ENCODE assay signal across 9 mouse cellular contexts in genomic region chr7:138907043-138907442, GRCm38 (mm10). TPM values are rescaled to one million over a fixed set of nuclear protein-coding genes. Genes with fewer than 3 reads are reported as not detected.
A peak's percentile ranks its signal among the peaks of the same experiment; 100 is the strongest.
DNase-seq lines count a peak whose midpoint lies in the region; ATAC-seq lines count a peak whose summit lies in the region.
"Had no signal": no experiment of that assay in that cellular context is flagged by ENCODE, and none has a peak within 500 bp of the region (broad histone marks: within the 10 kb centered on the region; RNA-seq: fewer than 3 reads in every experiment).

No protein-coding gene starts in this region.

- intact Hi-C loops in gastrocnemius, postnatal 14 days (cut with DNase I; ENCODE audit: low total_unique reads), result no loop called here

- H3K27me3 ChIP-seq in intestine, embryonic 15.5 days (replicated peaks), result no peaks in the 10 kb centered on the region
- H3K27me3 ChIP-seq in liver, embryonic 13.5 days, result no peaks in the 10 kb centered on the region
- H3K27me3 ChIP-seq in neural tube, embryonic 11.5 days (ENCODE audit: control insufficient read depth, insufficient read depth, low read length), result no peaks in the 10 kb centered on the region

- WGBS in intestine, embryonic 15.5 days, result 7% methylated on average over 7 of the region's 7 CpGs
- 7% methylated on average over 7 of the region's 7 CpGs for WGBS in liver, embryonic 13.5 days (ENCODE audit: insufficient replicate concordance)
- 14% methylated on average over 7 of the region's 7 CpGs for WGBS in neural tube, embryonic 11.5 days

- no peak overlapping the region for H3K9ac ChIP-seq in intestine, embryonic 15.5 days
- H3K9ac ChIP-seq in liver, embryonic 13.5 days, result 0 out of 2 replicates have a peak overlapping the region, but pooled peaks have one; percentile 2
- no peak overlapping the region for H3K9ac ChIP-seq in neural tube, embryonic 11.5 days (ENCODE audit: low read length)

- ATAC-seq in intestine, embryonic 15.5 days, result peak; percentile 52
- ATAC-seq in liver, embryonic 13.5 days (ENCODE audit: low read depth), result peak; percentile 21
- no peak for ATAC-seq in neural tube, embryonic 11.5 days (ENCODE audit: insufficient read depth, low FRiP score, low TSS enrichment)

- no peaks in the 10 kb centered on the region for H3K36me3 ChIP-seq in intestine, embryonic 15.5 days
- no peaks in the 10 kb centered on the region for H3K36me3 ChIP-seq in liver, embryonic 13.5 days
- no peaks in the 10 kb centered on the region for H3K36me3 ChIP-seq in neural tube, embryonic 11.5 days (ENCODE audit: control insufficient read depth, insufficient read depth, low read length)

- H3K4me1 ChIP-seq in intestine, embryonic 15.5 days (replicated peaks), result peaks cover 26% of the 10 kb centered on the region
- peaks cover 69% of the 10 kb centered on the region for H3K4me1 ChIP-seq in liver, embryonic 13.5 days (replicated peaks)
- peaks cover 3% of the 10 kb centered on the region; the same call in 1 of the 2 replicates for H3K4me1 ChIP-seq in neural tube, embryonic 11.5 days (ENCODE audit: control insufficient read depth, insufficient read depth, low read length)

- H3K4me3 ChIP-seq in intestine, embryonic 15.5 days (replicated peaks), result peak overlapping the region; percentile 17
- peak overlapping the region; percentile 32 for H3K4me3 ChIP-seq in liver, embryonic 13.5 days (replicated peaks)
- H3K4me3 ChIP-seq in neural tube, embryonic 11.5 days (ENCODE audit: low read depth, low read length), result no peak overlapping the region

- no peak overlapping the region for H3K27ac ChIP-seq in intestine, embryonic 15.5 days
- H3K27ac ChIP-seq in liver, embryonic 13.5 days, result peak overlapping the region; percentile 58; the same call in 1 of the 2 replicates
- H3K27ac ChIP-seq in neural tube, embryonic 11.5 days (ENCODE audit: low read depth, low read length), result no peak overlapping the region

- peak; percentile 55 for DNase-seq in right cerebral cortex, adult 18-20 months
- DNase-seq in right cerebral cortex, postnatal 14 days, result no peak
- DNase-seq in cerebellum, postnatal 14 days, result peak; percentile 37 to 38
- DNase-seq in gastrocnemius, postnatal 14 days, result peak; percentile 20
- DNase-seq in liver, embryonic 13.5 days, result peak; percentile 63
- peak; percentile 55 for DNase-seq in neural tube, embryonic 11.5 days (ENCODE audit: low spot score)
- DNase-seq in thymus, postnatal 36 days, result no peak

- no peaks in the 10 kb centered on the region for H3K9me3 ChIP-seq in intestine, embryonic 15.5 days
- no peaks in the 10 kb centered on the region for H3K9me3 ChIP-seq in liver, embryonic 13.5 days (replicated peaks)
- H3K9me3 ChIP-seq in neural tube, embryonic 11.5 days (ENCODE audit: control insufficient read depth, low read length), result no peaks in the 10 kb centered on the region

- peak overlapping the region; percentile 54 for H3K4me2 ChIP-seq in intestine, embryonic 15.5 days (replicated peaks)
- H3K4me2 ChIP-seq in liver, embryonic 13.5 days, result peak overlapping the region; percentile 55
- H3K4me2 ChIP-seq in neural tube, embryonic 11.5 days (ENCODE audit: low read depth), result peak overlapping the region; percentile 18; the same call in 1 of the 2 replicates

RNA-seq across cellular contexts. Expression of gene Bnip3, which starts 2.3 kb away (rescaled TPM):
- total RNA-seq in gastrocnemius, postnatal 14 days (2021), result 100 to 1,000 TPM in 1 of 2 experiments, 10 to 100 TPM in 1; 96.4 to 147 TPM
- polyA plus RNA-seq in intestine, embryonic 15.5 days (2015; fragmentation: Nextera tagmentation; extraction: Ambion mirVana), result 171 and 203 TPM in 2 replicates
- 51.3 and 56.6 TPM in 2 replicates for polyA plus RNA-seq in liver, embryonic 13.5 days (2015; fragmentation: Nextera tagmentation; extraction: Ambion mirVana)
- 87.2 and 89.2 TPM in 2 replicates for polyA plus RNA-seq in neural tube, embryonic 11.5 days (2014; fragmentation: Nextera tagmentation; extraction: Ambion mirVana)

RNA-seq across cellular contexts. Expression of gene Jakmip3, which starts 33.5 kb away (rescaled TPM):
- total RNA-seq in gastrocnemius, postnatal 14 days (2021), result not detected
- 0.23 and 0.39 TPM in 2 replicates for polyA plus RNA-seq in intestine, embryonic 15.5 days (2015; fragmentation: Nextera tagmentation; extraction: Ambion mirVana)
- 0.03 TPM in 1 of 2 replicates, not detected in the other for polyA plus RNA-seq in liver, embryonic 13.5 days (2015; fragmentation: Nextera tagmentation; extraction: Ambion mirVana)
- polyA plus RNA-seq in neural tube, embryonic 11.5 days (2014; fragmentation: Nextera tagmentation; extraction: Ambion mirVana), result 2.7 and 3.5 TPM in 2 replicates
- total RNA-seq: common myeloid progenitor, adult 5-6 weeks had no signal

Comparison
In these comparisons a context has a peak if more than half of its experiments do, and no peak if none do; other contexts are left out.
1. DNase-seq: peak in right cerebral cortex, adult 18-20 months (single experiment), cerebellum, postnatal 14 days (2 of 2), gastrocnemius, postnatal 14 days (single experiment), liver, embryonic 13.5 days (single experiment) and neural tube, embryonic 11.5 days (single experiment); none in right cerebral cortex, postnatal 14 days (single experiment) and thymus, postnatal 36 days (0 of 2).
2. Peak in every context shown above with its lines, with median percentiles within 50 percentile points of each other: H3K4me2 ChIP-seq.